Mouse (Mus musculus) olfactory bulb, adult 2 months (tissue): ENCODE results near the gene Ugt1a1.

Experiments used
- CTCF ChIP-seq: fragments of 200-500 bp; IDR thresholded peaks from 2 replicates; pipeline ENCODE4 v1.5.1; 2012; ENCODE audit warnings: low read depth, mild to moderate bottlenecking, low read length, moderate library complexity; ENCODE audit not compliant: insufficient read depth
- POLR2A ChIP-seq: fragments of 200-500 bp; IDR thresholded peaks from 2 replicates; pipeline ENCODE4 v1.6.1; 2012; ENCODE audit warnings: mild to moderate bottlenecking, low read depth, low read length, moderate library complexity; ENCODE audit not compliant: insufficient read depth

DNA sequence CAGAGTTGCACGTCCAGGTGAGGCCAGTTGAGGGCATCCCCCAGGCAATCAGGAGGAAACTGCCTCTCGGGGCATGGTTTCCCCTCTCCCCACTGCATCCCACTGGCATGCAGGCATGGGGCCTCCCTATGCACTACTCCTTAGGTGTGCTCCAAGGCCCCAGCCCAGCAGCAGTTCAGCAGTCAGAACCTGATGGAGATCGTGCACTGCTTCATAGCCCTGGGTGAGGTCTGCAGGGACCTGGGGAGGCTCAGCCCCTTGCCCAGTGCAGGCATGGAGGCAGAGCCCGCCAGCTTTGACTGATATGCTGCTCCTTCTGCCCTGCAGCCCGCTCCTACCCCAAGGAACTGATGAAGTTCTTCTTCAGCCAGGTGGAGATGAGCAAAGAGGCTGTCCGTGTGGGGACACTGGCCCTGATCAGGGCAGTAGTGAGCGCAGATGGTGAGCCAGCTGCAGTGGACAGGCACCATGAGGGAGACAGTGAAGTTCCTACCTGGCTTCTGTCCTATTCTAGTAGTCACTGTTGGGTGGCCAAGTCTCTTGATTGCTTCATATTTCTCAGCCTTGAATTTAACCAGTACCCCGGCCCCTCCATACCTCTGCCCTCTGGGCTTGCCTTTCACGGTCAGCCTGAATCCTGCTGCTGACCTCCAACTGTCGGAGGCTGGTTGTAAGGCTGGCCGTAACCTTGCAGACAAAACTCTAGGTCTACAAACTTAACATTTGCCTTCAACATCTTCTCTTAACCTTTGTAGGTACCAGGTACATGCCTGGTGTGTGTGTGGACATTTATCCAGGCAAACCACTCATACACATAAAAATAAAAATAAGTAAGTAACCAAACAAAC lies 23.5 kb downstream of the Ugt1a1 start:
- TF ChIP-seq CTCF (no peak), POLR2A (no peak)
